Mouse (Mus musculus) layer of hippocampus, adult 2 months (tissue): ENCODE results near the gene Lrmda. TPM values are rescaled to one million over a fixed set of nuclear protein-coding genes. Genes with fewer than 3 reads are reported as not detected.
A peak's percentile ranks its signal among the peaks of the same experiment; 100 is the strongest.

Source experiments
- DNase-seq, 2 experiments: peaks; one replicate each; pipeline ENCODE4 v3.0.0; 2022; ENCODE audit warnings: low spot score in 2 of 2
- H3K27ac ChIP-seq: fragments of 200-600 bp; 2 replicates; pipeline ENCODE4 v1.8.1; 2022
- H3K4me3 ChIP-seq: fragments of 200-600 bp; 2 replicates; pipeline ENCODE4 v1.8.1; 2022; ENCODE audit warnings: mild to moderate bottlenecking
- CTCF ChIP-seq: fragments of 200-600 bp; conservative IDR thresholded peaks from 2 replicates; pipeline ENCODE4 v1.8.1; 2022; ENCODE audit warnings: antibody characterized with exemption, mild to moderate bottlenecking, moderate library complexity
- total RNA-seq, 2 experiments: library from RNA; stranded (reverse); gene quantifications; 2 replicates each; pipeline ENCODE4 v1.2.3; 2021

Gene Lrmda
- total RNA-seq, 2 experiments from 2014 or later: 0.87 to 1.5 TPM

DNA sequence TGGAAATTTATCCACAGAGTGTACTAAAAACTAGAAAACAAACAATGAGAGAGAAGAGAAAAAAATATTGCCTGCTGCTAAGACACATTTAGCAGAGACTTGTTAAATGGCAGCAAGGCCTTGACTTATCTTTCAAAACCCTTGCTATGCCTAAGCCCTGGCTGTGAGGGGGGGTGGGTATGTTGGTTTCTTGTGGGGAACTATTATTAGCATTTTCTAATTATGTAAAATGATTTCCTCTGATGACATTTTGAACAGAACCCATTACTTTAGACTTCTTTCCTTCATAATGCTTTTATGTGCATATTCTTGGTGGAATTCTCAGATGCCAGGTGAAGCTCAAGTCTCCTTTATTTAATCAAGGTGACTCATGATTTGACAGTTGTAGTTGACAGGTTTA is 824.5 kb downstream of the Lrmda start:
- no peak for DNase-seq
- no peak for TF ChIP-seq CTCF
- Histone ChIP-seq H3K27ac (no peak overlapping the region), H3K4me3 (no peak overlapping the region)

DNA sequence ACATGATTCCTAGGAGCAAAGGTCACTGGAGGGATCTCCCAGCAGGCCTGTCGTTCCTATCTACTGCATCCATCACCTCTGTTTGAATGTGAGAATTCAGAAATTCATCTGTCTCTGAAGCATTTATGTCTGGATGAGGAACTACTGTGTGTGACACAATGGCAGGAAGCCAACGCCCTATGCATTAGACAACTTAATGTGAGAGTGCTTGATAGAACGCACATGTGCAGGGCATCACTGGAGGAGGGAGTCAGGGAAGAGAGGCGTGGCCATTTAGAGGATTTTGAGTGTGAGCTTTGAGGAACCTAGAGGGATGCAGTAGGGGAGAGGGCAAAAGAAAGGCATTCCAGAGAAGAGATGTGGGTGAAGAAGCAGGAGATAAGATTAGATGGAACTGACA is 825.9 kb downstream of the Lrmda start:
- no peak for TF ChIP-seq CTCF
- Histone ChIP-seq H3K4me3 (no peak overlapping the region), H3K27ac (no peak overlapping the region)
- no peak for DNase-seq

DNA sequence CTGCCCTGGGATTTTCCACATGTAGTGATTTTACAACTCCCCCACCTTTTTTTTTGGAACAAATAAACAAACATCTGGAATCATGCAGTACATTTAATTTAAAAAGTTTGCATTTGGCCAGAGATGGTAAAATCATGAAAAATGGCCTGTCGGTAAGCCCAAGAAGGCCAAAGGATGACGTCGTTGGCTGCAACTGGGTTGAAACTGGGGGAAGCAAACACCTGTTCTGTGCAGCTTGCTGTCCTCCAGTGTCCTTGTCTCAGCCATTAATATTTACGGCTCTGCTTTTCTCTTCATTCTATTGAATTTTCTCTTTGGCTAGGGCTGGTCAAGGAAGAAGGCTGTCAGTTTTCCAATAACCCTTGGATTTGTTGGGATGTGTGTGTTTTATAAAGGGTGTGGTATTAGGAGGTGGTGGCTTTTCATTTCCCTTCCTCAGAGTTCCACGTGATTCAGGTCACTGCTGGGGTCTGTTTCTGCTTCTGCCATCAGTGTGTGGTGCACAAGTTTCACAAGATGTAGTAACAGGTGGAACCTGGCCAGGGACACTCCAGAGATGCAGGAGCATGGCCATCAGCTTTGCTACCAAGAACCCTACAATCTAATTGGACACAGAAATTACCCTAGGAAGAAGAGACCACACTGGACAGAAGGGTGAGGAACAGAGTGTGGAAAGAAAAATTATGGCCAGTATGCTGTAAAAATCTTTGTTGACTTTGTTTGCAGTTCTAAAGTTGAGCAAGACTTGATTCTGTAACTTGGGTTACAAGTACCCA is 827.7 kb downstream of the Lrmda start:
- no peak overlapping the region for H3K4me3 ChIP-seq
- no peak for DNase-seq
- TF ChIP-seq CTCF: no peak
- no peak overlapping the region for H3K27ac ChIP-seq

DNA sequence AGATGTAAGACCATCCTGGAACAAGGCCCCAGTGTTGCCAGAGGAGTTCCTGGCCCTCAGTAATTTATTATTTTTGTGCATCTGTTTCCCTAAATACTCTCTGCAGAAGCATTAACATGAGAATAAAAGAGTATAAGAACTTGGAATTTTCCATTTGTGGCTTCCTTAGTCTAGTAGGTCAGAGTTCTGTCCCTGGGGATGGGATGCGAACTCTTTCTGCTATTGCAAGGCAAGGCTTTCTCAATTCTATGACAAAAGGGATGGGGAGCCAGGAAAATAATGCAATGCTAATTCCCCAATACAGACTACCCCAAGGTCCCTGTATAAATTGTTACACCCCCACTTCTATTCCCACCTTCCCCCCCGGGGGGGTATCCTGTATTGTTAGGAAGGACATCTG is 829.6 kb downstream of the Lrmda start:
- no peak overlapping the region for H3K4me3 ChIP-seq
- H3K27ac ChIP-seq: no peak overlapping the region
- no peak for TF ChIP-seq CTCF
- DNase-seq: no peak

DNA sequence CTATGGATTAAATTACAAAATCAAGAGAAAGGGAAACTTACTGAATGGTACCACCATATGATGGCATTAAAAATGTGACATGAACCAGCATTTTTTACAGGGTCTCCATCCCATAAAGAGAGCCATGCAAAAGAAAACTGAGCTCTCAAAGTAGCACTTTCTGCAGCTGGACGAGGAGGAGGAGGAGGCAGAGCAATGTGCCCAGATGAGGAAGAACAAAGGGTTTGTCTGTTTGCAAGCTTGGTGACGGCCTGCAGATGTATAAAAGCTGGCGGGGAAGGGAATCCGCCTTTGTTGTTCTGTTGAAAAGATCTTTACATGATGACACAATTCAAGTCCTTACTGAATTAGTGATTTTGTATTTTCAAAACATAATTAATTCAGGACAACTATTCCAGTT is 841.1 kb downstream of the Lrmda start:
- Histone ChIP-seq H3K27ac (no peak overlapping the region), H3K4me3 (no peak overlapping the region)
- peak in 1 of 2 experiments; percentile 5 for DNase-seq
- TF ChIP-seq CTCF: no peak

DNA sequence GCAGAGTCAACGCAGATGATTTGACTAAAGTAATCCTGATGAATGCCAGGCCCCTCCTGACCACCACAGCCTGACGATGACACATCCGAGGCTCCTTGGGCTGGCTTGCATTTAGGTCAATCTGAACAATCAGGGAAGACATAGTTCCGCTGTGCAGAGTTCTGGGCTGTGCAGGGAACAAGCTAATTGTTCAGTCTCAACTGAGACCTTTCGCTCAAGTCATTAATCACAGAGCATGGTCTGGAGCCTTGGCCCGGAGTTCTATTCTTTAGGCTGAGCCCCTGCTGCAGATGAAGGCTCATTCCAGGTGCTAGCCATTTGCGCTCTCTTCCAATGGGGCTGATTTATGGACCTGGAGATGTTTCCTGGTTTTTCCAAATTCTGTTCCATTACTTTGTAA is 844.6 kb downstream of the Lrmda start:
- Histone ChIP-seq H3K27ac (no peak overlapping the region), H3K4me3 (no peak overlapping the region)
- DNase-seq: no peak
- no peak for TF ChIP-seq CTCF

DNA sequence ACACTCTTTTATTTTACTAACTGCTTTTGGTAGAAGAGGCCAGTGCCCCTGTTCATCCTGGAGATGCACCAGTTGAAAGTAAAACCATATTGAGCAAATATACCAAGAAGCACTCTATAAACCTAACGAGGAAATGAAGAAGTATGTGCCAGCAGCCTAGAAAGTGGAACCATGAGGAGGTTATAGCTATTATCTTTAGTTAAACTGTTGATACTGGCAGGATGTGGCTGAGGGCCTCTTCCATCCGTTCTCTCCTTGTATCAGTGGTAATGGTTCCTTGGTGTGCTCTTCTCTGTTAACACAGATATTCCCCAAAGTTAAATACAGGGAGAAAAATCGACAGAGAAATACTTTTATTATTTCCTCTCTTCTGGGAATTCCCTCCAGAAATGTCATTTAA is 855.1 kb downstream of the Lrmda start:
- Histone ChIP-seq H3K4me3 (no peak overlapping the region), H3K27ac (no peak overlapping the region)
- no peak for DNase-seq
- no peak for TF ChIP-seq CTCF

DNA sequence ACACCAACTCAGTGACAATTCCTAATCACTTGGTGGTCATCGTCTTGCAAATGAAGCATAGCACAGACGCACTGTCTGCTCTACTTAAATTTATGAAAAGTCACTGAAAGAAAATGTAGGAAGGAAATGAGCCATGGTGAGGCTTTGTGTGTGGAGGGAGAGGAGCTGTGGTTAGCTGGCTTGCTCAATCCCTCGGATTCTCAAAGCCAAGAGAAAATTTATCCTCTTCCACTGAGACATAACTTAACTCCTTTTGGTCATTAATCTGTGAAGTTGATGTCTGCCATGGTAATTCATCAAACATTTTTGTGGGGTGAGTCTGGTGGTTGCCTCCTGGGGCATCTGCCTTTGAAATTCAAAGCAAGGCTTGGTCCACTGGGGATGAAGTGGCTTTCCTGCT is 867.7 kb downstream of the Lrmda start:
- TF ChIP-seq CTCF: no peak
- Histone ChIP-seq H3K27ac (no peak overlapping the region), H3K4me3 (no peak overlapping the region)
- no peak for DNase-seq

DNA sequence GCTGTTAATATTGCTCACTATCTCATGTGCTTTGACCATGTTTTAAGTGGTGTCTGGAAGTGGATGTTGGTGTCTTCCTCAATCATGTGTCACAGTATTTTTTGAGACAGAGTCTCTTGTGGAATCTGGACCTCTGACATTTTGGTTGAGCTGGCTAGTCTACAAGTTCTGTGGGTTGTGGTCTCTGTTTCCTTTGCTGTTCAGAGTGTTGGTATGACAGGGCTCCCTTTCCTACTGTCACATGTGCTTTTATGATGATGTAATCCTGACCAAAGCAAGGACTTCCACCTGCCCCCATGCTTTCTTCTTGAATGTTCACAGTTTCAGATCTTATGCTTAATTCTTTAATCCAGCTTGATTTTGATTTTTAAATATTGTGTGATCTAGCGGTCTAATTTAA is 879.8 kb downstream of the Lrmda start:
- Histone ChIP-seq H3K4me3 (no peak overlapping the region), H3K27ac (no peak overlapping the region)
- DNase-seq: no peak
- no peak for TF ChIP-seq CTCF

DNA sequence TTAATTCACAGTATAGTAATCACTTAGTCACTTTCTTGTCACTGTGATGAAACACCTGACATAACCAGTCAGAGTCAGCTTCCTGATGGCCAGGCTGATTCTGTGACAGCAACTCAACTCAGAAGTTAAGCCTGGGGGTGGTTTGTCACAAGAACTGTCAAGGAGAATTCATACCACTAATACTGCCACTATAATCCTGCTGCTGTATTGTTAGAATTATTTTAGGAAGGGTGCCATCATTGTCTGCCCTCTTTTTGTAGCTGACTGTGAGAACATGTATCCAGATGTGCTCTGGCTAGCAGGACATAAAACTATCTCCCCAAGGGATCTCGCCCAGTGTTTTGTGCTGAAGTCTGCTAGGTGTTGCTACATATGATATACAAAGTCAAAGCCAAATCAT is 882.6 kb downstream of the Lrmda start:
- DNase-seq: no peak
- Histone ChIP-seq H3K27ac (no peak overlapping the region), H3K4me3 (no peak overlapping the region)
- TF ChIP-seq CTCF: no peak

DNA sequence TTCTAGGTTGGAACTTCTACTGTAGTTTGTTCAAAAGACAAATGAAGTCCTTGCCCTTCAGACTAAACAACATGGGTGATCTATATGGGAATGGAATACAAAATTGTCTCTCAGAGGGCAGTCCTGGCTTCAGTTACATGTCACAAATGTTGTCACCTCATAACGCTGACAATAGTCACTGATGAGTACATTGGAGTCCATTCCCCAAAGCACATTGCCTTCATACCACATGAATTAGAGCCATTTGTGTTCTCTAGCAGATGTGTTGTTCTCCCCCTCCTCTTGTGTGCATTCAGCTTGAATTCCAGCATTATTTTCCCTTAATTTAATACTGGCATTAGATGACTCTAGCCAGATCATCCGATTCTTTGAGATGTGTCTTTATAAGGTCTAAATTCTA is 883.4 kb downstream of the Lrmda start:
- H3K4me3 ChIP-seq: no peak overlapping the region
- no peak overlapping the region for H3K27ac ChIP-seq
- TF ChIP-seq CTCF: no peak
- DNase-seq: no peak

DNA sequence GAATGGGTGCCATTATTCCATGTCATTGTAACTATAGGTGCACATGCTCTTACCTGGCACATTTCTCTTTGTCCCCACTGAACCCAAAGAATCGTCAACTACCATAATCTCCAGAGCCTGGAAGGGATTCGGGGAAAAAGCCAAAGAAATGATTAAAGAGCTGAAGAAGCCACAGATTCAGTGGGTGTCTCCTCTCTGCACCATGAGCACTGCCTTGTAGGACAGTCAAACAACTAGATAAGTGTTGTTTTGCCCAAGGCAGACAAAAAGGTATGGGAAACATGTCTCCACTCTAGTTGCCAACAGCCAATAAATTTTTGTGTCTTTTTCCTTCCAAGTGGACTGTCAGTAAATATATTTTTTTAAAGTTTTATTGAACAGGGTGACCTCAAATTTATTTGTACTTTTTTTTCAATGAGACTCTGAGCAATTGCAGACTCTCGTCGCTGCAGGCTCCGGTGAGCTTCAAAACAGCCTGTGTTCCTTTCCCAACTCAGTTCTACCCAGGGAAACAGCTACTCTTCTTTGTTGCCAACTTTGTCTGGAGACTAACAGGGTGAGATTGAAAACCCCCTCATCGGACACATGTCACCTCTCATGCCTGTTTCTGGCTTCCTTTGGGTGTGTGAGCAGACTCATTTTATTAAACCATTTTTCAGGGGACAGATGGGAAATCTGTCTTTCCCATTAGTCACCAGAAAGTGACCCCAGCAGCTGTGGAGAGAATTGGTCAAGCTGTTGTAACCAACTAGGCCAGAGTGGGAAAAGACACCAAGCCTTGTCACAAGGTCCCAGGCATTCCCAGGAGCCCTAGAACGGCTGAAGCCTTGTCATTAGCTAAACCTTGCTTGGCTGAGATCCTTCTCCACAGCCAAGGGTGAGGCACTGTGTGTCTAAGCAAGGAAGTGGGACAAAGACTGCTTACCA is 886.5 kb downstream of the Lrmda start:
- TF ChIP-seq CTCF: no peak
- Histone ChIP-seq H3K4me3 (no peak overlapping the region), H3K27ac (peak overlapping the region; percentile 83)
- DNase-seq: peak in 1 of 2 experiments; percentile 14

DNA sequence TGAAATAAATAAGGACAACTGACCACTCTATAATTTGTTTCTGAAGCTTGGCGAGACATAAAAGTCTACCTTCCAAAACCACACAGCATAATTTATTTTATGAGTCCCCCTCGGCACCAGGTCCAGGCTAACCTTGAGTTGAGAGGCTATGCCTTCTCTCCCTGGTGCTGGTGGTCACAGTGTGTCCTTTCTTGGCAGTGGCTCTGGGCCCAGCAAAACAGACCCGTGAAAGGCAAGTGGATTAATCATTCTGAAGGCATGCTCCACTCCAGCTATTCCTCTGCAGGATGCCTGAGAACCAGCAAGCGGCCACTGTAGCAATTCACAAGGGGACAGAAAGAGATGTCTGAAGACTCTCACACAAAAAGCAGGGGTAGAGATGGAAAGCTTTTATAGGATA is 887.2 kb downstream of the Lrmda start:
- peak overlapping the region; percentile 83 for H3K27ac ChIP-seq
- TF ChIP-seq CTCF: peak; percentile 25; the same call in 1 of the 2 replicates

More for the DNA sequence above, 887.2 kb downstream of the Lrmda start:
- DNase-seq: peak; percentile 18 to 49
- no peak overlapping the region for H3K4me3 ChIP-seq
